Mouse (Mus musculus) kidney, adult 2 months (tissue): ENCODE data around the gene Slit1. TPM values are rescaled to one million over a fixed set of nuclear protein-coding genes. Genes with fewer than 3 reads are reported as not detected.

Experiments
- DNase-seq: peaks from one replicate; pipeline ENCODE4 v3.0.0; 2021
- H3K27ac ChIP-seq: fragments of 200-500 bp; 2 replicates; pipeline ENCODE4 v1.5.1; 2012; ENCODE audit warnings: low read depth, low read length, control low read depth, inconsistent platforms; ENCODE audit not compliant: insufficient read depth
- H3K27me3 ChIP-seq: fragments of 200-500 bp; replicated peaks from 2 replicates; pipeline ENCODE4 v1.6.1; 2012; ENCODE audit warnings: mild to moderate bottlenecking, moderate library complexity, low read length, inconsistent platforms; ENCODE audit not compliant: control insufficient read depth, insufficient read depth
- H3K36me3 ChIP-seq: fragments of 200-500 bp; 2 replicates; pipeline ENCODE4 v1.6.1; 2012; ENCODE audit warnings: mild to moderate bottlenecking, moderate library complexity, low read length, inconsistent platforms; ENCODE audit not compliant: control insufficient read depth, insufficient read depth
- H3K4me1 ChIP-seq: fragments of 200-500 bp; 2 replicates; pipeline ENCODE4 v1.6.1; 2011; ENCODE audit warnings: low read length; ENCODE audit not compliant: control insufficient read depth, insufficient read depth
- H3K4me3 ChIP-seq: fragments of 200-500 bp; 2 replicates; pipeline ENCODE4 v1.5.1; 2011; ENCODE audit warnings: mild to moderate bottlenecking, low read depth, low read length, control low read depth; ENCODE audit not compliant: insufficient read depth
- CTCF ChIP-seq: fragments of 200-500 bp; conservative IDR thresholded peaks from 2 replicates; pipeline ENCODE4 v1.5.1; 2011; ENCODE audit warnings: low read depth, mild to moderate bottlenecking, control low read depth, low read length, moderate library complexity, mixed read lengths; ENCODE audit not compliant: insufficient read depth, insufficient read length
- POLR2A ChIP-seq: fragments of 200-500 bp; IDR thresholded peaks from one replicate; pipeline ENCODE4 v1.6.1; 2011; ENCODE audit warnings: low read depth, low read length, control low read depth
- WGBS: fragments of 180-500 bp; shearing (Covaris S2); methylation state at CpG from one replicate; pipeline ENCODE4 v1.1.7; 2018; 5-methylcytosine and 5-hydroxymethylcytosine counted together
- polyA plus RNA-seq: library from polyadenylated mRNA; depleted of rRNA; stranded (reverse); fragments of >200 nt; gene quantifications from 2 replicates; pipeline ENCODE4 v1.2.3, GENCODE M21; 2012; rRNA removed

Gene Slit1
- polyA plus RNA-seq = 0.05 and 0.17 TPM in 2 replicates

GRCm38 (mm10) chr19:41743396-41743795, at the start of gene Slit1:
Gene Slit1, minus strand, starts transcription at chr19:41743665.
- Histone ChIP-seq H3K27me3 (peaks cover 3% of the 10 kb centered on the region), H3K27ac (no peak within 1 kb of the TSS), H3K4me1 (no peaks in the 10 kb centered on the region), H3K4me3 (no peak within 1 kb of the TSS), H3K36me3 (no peaks in the 10 kb centered on the region)
- no peak for DNase-seq
- WGBS = 2% methylated on average over 44 of the region's 44 CpGs
- no peak for TF ChIP-seq POLR2A

GRCm38 (mm10) chr19:41792934-41793486, 49.5 kb upstream of the Slit1 start:
- no peak for TF ChIP-seq CTCF
- H3K36me3 ChIP-seq = no peaks in the 10 kb centered on the region
- H3K27ac ChIP-seq = no peak overlapping the region
- no peaks in the 10 kb centered on the region for H3K27me3 ChIP-seq
- H3K4me1 ChIP-seq = no peaks in the 10 kb centered on the region; the same call in 1 of the 2 replicates
- WGBS = 67% methylated on average over 1 of the region's 1 CpGs
- no peak for DNase-seq
- no peak overlapping the region for H3K4me3 ChIP-seq

DNA sequence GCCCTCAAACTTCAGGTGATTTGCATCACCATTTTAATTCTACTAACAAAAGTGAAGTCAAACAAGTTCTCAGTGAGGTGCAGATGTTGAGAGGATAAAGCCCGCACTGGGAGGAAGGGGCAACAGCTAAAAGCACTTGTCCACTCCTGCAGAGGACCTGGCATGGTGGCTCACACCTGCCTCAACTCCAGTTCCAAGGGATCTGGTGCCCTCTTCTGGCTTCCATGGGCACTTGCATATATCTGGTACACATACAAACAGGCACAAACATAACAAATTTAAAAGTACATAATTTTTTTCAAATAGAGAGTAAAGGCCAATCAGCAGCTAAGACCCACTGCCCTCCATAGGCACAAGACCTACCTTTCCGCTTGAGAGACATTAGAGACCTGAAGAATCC, 47.9 kb upstream of the Slit1 start:
- no peak for DNase-seq
- TF ChIP-seq CTCF = peak; percentile 40
- no peak for TF ChIP-seq POLR2A
- WGBS = 96% methylated on average over 2 of the region's 2 CpGs
- no peak overlapping the region for H3K4me3 ChIP-seq
- no peaks in the 10 kb centered on the region; the same call in 1 of the 2 replicates for H3K4me1 ChIP-seq
- H3K27me3 ChIP-seq = no peaks in the 10 kb centered on the region
- H3K36me3 ChIP-seq = no peaks in the 10 kb centered on the region
- H3K27ac ChIP-seq = no peak overlapping the region

- no peaks in the 10 kb centered on the region; the same call in 1 of the 2 replicates for H3K4me1 ChIP-seq
- H3K4me3 ChIP-seq = no peak overlapping the region
- no peaks in the 10 kb centered on the region for H3K27me3 ChIP-seq
- DNase-seq = no peak
- TF ChIP-seq CTCF = no peak
- no peak for TF ChIP-seq POLR2A
- no peaks in the 10 kb centered on the region for H3K36me3 ChIP-seq
- WGBS = 71% methylated on average over 10 of the region's 10 CpGs
- no peak overlapping the region for H3K27ac ChIP-seq
Observed at GRCm38 (mm10) chr19:41789110-41789961, 45.9 kb upstream of the Slit1 start.

GRCm38 (mm10) chr19:41786896-41787295, 43.4 kb upstream of the Slit1 start:
- TF ChIP-seq POLR2A (no peak), CTCF (no peak)
- no peak for DNase-seq
- Histone ChIP-seq H3K27ac (no peak overlapping the region), H3K36me3 (no peaks in the 10 kb centered on the region), H3K4me3 (no peak overlapping the region), H3K27me3 (no peaks in the 10 kb centered on the region), H3K4me1 (no peaks in the 10 kb centered on the region)
- 97% methylated on average over 1 of the region's 1 CpGs for WGBS

DNA sequence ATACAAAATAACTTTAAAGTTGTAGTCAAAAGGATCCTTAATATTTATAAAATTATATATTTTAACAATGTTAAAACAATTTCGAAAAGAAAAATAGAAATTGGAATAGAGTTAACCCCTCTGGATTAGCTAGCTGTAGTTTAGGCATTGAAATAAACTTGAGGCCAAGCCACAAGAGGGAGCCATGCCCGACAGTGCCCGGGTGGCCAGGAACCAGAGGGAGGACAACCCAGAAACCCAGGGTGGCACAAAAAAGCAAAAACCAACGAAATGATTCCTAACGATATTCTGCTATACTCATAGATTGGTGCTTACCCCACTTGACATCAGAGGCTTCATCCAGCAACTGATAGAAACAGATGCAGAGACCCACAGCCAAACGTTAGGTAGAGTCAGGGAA, 34.0 kb upstream of the Slit1 start:
- DNase-seq = no peak
- H3K27ac ChIP-seq = no peak overlapping the region
- no peak overlapping the region for H3K4me3 ChIP-seq
- H3K36me3 ChIP-seq = no peaks in the 10 kb centered on the region
- no peaks in the 10 kb centered on the region for H3K27me3 ChIP-seq
- WGBS = 83% methylated on average over 6 of the region's 6 CpGs
- TF ChIP-seq CTCF (peak; percentile 41), POLR2A (no peak)
- H3K4me1 ChIP-seq = no peaks in the 10 kb centered on the region

GRCm38 (mm10) chr19:41768711-41769110, 25.2 kb upstream of the Slit1 start:
- TF ChIP-seq POLR2A (no peak), CTCF (no peak)
- Histone ChIP-seq H3K4me3 (no peak overlapping the region), H3K4me1 (no peaks in the 10 kb centered on the region), H3K27me3 (no peaks in the 10 kb centered on the region), H3K36me3 (no peaks in the 10 kb centered on the region), H3K27ac (no peak overlapping the region)
- DNase-seq = no peak
- WGBS = 93% methylated on average over 7 of the region's 7 CpGs
